Mouse (Mus musculus): Measurements from ENCODE around the gene Lrrc4.
A peak's percentile ranks its signal among the peaks of the same experiment; 100 is the strongest.

Gene Lrrc4

DNA sequence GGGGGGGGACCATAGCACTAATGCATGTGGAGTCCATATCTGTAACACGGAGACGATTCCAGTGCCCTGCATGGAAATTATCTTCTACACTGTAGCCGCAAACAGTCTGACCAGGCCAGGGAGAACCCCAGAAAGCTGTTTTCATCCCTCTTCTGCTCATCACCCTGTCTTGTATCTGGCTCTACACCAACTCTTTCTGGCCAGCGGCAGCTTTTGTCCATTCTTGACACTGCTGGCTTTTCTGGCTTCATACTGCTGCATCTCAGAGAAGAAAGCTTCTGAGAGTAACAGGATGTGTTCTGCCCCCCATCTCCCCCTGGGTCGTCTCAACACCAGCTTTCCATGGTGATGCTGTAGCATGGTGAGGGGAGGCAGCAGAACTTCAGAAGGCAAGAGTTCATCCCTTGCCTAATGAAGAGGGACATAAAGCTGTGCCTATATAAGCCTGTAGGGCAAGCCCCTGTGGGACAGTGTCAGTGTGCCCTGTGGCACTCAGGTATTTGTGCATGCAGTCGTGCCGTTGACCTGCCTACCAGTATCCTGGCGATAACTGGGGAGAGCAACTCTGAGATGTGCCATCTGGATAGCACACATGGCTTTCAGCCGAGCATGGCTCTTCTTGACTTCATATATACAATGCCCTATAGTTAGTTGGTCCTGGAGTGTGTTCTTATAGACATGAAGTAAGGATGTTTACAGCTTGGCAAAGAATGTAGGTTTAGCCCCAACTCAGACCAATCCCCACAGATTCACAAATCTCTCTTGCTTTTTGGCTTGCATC, 111.0 kb downstream of the Lrrc4 start:
- peak; percentile 85 for DNase-seq

DNA sequence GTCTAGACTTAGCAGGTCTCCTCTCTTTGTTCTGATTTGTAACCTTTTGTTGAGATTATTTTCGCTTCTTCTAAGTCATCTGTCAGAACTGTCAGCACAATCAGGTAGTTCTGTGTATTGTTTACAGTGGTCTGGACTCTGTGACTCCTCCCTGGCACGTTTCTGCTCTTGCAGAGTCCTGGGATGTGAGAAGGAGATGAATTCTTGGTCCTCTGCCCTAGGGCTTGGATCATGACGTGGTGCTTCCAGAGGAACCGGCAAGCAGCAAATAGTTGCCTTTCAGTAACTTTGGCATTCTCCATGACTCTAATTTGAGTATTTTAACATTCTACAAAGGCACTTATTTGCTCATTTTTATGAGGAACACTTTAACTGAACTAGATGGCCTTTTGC, 113.7 kb downstream of the Lrrc4 start:
- DNase-seq: peak; percentile 76

DNA sequence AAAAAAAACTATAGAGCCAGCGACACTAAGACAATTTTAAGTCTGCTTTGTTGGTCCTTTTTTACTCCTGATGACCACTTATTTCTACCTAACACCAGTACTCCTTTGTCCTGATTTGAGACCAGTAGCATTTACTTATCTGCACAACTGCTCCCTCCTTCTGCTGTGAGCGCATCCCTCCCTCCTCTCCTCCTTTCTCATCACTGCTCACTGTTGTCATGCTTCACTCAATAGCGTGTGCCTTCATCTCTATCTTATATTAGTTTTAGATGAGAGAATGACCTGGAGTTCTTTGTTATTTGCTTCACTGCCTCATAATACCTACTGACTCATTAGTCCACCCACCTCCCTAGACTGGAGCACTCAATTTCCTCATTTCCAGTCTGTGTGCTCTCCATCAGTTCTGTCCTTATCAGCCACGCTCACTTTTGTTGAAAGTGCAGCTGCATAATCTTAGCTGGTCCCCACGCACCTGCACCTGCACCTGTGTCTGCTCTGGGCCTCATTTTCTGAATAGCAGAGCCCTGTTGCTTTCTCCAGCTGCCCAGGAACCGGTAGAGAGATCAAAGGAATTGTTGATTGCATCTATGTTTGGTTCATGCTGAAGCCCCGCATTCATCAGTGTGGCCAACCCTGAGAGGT, 114.2 kb downstream of the Lrrc4 start:
- DNase-seq: peak; percentile 54

DNA sequence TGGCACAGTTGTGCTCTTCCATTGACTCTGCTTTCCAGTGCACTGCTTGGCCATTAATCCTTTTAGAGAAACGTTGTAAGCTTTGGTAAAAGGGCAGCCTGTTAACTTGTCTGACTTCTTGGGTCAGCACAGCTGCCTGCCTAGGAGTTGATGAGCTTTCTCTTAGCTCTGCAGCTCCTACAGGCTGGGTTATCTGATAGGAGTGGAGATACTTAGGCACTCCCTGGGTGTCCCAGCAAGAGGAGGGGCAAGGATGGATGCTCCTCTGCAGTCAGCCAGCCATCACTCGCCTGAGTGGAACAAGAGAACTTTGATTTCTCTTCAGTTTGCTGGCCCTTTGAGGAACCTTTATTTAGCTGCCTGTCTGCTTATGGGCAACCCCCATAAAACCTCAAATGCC, 121.5 kb downstream of the Lrrc4 start:
- DNase-seq: peak; percentile 56

DNA sequence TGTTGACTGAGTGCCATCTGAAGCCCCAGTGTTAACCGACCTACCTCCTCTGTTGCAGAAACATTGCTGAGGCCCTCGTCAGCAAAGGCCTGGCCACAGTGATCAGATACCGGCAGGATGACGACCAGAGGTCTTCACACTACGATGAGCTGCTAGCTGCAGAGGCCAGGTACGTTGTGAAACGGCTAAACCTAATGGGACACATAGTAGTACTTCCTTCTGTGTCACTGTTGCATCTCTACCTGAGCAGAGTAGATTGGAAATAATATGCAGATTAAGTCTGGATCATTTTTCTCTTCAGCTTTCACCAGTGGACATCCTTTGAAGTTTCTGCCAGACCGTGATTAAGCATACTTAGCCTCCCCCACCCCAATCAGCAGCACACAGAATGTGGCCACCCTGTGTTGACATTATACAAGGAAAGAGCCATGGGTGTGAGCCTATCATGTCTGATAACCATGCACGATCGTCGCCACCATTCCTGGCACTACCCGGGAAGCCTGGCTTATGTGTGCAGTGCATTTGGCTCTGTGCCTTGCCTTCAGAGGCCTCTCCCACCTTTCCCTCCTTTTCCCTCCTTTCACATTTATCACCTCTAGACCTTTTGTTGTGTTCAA, 124.5 kb downstream of the Lrrc4 start:
- DNase-seq: peak; percentile 92

DNA sequence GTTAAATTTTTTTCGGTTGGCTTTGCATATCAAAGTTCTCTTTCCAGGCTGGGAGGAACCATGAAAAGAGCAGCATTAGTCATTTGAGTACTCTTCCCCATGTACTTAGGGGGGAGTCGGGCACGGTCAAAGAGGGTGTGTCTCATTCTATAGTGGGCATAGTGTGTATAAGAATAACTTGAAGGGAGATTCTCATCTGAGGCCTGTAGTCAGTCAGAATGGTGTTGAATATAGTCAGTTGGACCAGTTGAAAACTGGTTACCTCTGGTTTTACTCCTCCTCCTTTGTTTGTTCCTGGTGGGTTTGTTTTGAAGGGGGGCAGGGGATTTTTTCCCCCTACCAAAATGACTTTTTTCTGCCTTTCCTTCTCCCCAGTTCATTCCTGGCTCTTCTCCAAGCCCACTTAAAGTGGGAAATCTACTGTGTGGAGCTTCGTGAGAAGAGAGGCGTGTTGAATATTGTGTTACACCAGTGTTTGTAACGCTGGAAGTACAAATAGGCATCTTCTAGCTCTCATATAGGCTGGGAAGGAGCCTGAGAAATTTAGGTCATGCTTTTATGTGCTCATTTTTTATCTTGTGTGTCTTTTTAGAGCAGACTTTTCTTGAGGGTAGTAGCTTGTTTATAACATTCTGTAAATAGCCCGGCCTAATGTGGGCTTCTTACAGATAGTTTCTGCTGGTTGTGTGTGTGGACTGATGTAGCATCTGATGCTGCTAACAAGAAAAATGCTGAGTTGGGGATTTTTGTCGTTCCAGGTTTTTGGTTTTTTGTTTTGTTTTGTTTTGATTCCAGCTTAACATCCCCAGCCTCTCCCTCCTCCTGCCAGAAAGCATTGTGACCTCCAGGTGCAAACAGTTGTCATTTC, 125.2 kb downstream of the Lrrc4 start:
- peak; percentile 75 for DNase-seq

DNA sequence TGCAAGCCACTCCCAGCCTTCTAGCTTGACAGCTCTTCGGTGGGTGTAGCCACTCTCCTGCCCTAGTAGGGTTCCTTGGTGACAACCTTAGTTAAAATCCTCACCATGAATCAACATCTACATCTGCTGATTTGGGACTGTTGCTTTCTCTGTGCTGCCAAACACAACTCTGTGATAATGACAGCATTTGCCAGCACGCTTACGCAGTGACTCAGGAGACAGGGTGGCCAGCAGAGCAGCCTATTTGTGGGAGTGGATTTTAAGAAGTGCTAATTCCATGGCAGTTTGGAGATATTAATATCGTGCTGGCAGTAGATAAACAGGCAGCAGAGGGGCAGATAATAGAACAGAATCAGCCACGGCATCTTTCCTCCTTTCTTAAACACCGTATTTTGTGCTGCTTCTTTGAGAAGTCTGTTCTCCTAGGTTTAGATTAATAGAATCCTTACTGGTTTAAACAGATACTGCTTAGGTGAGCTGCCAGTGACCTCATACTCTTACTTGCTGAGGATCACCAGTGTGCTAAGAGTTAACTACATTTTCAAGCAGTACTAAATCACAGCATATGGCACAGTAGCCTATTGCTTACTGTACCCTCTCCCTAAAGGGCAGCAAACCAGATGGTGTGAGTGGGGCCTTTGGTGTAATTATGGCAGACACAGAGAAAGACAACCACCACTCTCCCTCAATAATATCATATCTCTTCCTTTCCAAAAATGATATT, 126.0 kb downstream of the Lrrc4 start:
- peak; percentile 92 for DNase-seq

DNA sequence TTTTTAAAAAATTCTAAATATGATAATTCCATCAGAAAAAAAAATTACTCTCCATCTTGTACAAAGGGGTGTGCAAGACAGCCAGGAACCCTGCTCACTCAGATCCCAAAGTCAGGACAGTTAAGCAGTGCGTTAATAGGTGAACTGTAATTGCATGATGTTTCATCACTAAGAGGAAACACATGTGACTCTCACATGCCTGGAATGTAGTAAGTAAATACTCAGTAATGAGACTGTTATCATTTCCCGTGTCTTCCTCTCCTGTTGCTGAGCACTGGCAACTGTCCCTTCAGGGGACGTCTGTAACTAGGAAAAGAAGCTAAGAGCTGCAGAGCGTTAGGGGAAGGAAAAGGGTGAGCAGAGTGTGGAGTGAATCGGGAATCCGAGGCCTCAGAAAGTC, 126.9 kb downstream of the Lrrc4 start:
- DNase-seq: peak; percentile 44

DNA sequence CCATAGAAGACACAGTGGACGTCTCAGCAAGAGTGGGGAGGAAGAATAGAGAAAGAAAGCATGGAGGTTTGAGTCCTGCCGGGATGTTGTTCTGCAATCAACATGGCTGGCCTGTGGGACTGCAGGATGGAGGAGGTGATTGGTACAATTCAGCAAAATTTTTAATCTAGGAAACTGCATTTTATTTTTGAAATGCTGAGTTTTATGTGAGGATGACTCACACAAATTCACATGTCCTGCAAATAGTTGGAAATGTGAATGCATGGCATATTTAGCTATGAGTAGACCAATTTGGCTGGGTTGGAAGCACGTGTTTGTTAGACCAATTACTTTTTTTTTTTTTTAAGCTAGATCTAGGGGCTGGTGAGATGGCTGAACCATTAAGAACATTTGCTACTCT, 134.3 kb downstream of the Lrrc4 start:
- no peak for DNase-seq

DNA sequence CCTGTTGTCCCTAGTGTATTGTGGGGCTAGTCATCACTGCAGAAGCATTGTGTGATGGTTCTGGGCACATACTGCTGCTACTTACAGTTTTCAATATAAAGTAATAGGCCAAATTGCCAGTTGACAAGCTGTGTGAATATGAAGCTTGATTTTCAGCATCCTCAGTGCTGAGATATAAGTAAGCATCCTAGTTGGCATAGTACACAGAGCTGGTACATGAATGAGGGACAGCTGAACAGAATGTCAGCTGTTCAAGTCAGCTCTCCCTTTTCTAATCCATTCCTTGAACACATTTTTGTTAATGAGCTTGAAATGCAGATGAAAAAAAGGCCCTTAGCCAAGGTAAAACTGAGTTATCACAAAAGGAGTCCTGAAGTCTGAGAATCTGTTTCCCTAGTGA, 138.9 kb downstream of the Lrrc4 start:
- no peak for DNase-seq

DNA sequence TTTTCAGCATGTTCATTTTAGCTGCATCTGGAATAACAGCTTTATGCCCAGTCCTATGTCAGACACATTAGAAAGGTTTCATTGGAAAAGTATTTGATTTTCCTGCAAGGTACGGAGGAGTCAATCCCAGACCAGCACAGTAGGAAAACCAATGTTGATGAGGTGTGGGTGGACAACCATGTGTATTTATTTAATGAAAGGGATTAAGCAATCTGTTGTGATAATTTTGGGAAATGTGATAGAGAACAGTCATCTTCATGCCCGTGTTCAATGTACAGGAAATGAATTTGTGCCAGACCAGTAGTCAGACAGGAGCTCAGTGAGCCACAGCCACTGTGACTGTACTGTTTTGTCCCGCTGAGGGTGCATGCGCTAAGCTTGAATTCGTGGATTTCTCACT, 143.8 kb downstream of the Lrrc4 start:
- no peak for DNase-seq

DNA sequence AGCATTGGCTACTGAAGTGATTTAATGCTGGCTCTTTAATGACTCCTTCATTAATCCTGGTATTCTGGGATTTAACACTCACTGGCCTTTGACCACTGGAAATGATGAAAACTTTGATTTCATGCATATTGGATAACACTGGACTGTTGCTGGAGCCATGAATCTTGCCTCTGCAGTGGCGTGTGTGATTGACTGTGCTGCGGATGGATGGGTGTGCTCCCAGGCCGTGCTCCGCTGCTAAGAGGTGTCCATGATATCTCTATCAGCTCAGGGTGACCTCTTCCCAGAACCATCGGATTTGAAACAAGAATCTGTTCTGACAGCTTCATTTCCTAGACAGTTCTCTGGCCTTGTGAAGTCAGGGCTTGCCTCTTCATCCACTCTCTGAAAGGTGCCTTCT, 145.8 kb downstream of the Lrrc4 start:
- DNase-seq: no peak

DNA sequence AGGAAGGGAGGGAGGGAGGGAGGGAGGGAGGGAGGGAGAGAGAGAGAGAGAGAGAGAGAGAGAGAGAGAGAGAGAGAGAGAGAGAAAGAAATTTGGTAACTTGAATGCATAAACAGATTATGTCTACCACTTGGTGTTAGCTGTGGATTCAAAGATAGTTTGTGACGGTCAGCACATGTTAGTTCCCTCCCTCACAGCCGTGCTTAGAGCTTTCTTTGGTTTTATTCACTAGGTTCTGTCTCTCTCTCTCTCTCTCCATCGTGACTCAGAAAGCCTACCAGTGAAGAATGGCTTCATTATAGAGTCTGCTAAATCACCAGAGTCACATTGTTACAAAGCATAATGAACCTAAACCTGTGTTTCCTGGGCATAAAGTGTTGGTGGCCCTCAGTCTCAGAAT, 146.5 kb downstream of the Lrrc4 start:
- DNase-seq: no peak

DNA sequence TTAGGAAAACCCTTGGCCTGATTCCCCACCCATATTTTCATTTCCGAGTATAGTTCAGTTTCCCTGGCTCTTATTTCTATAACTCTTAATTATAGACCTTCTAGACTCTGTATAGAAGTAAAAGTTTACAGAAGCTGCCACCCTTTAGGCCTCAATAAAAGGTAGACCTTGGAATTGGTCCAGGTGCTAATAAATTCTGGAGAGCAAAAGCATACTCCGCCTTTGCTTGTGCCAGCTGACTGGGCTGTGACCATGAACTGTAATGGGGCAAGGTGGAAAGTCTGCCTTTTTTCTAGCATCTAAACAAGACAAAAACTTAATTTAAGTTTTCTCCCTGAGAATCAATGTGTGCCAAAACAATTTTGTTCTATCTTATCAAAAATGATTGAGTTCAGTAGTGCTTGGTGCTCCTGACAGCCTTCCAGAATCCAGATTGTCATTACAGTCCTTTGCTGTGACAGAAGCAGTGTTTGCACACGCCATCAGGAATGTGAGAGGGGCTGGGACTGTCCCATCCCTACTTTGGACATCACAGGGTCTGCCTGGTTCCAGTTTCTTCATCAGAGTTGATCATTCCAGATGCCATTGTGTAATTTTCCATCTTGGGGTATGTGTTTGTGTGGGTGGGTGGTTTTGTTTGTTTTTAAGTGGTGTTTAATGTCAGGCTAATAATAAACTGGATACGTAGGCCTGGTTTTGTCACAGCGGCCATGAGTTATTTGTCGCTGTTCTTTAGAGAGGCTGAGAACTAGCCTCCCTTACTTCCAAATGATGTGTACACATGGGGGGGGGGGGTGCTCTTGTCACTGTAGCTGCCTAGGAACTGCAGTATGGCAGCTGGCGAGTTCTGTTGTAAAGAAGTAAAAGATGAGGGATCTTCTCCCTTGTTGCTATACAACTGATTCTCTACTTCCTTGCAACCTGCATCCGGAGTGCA, 149.8 kb downstream of the Lrrc4 start:
- no peak for DNase-seq

DNA sequence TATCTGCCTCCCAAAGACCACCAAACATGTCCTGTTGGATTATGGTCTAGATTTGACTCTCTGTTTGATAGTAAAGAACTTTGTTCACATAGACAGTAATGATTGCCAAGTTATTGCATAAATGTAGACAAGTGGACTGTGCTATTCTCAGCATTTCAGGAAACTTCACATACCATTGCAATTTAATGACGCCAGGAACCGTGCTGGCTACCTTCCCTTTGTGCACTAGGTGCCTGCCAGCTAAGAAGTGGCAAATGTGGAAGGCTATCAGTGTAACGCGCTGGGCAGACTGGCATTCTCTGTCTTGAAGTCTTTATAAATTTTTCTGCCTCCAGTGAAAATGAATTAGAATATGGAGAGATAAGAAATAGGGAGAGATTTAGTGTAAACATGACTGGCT, 151.0 kb downstream of the Lrrc4 start:
- DNase-seq: peak; percentile 88

DNA sequence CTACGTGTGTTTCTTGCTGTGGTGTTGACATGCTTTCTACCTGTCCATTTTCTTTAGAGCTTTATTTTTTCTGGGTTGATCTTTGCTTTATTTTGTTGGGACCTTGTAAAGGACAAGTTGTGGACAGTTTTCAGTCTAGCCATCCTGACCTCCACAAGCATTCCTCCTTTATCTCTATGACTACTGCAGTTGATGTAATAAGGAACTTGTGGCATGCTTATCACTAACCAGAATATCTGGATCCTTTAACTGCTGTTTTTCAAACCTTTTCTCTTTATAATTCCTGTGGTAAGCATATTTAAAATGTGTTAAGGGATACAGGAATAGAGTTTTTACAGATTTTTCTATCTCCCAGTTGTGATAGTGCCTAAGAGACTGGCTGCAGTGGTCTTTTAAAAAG, 152.7 kb downstream of the Lrrc4 start:
- DNase-seq: no peak

DNA sequence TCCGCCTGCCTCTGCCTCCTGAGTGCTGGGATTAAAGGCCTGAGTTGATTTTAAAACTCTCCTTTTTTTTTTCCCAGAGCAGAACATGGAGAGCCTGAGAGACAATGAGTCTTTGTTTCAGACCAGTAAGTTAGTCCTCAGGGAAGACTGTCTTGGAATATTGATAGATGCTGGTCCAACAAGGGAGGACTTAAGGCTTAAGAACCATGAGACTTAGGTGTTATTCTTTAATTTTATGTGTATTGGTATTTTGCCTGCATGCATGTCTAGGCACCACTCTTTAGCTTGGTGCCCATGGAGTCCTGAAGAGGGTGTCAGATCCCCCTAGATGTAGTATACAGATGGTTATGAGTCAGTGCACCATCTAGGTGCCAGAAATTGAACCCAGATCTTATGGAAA, 156.9 kb downstream of the Lrrc4 start:
- DNase-seq: no peak

DNA sequence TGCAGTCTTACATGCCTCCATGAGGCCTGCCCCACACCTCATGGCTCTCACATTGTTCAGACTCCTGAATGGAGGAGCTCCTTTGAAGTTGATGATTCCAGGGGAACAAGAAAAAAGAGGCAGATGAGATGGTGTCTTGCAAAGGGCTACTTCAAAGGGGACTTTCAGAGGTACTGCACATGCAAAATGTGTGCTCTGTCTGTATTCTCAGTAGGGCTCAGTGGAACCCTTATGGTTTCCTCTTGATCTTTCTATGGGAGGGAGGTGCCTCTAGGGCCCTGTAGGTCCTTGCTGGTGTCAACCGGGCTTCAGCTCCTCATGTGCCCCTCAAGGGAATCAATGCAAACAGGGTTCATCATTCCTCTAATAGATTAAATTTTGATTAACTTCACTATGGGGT, 159.2 kb downstream of the Lrrc4 start:
- no peak for DNase-seq

DNA sequence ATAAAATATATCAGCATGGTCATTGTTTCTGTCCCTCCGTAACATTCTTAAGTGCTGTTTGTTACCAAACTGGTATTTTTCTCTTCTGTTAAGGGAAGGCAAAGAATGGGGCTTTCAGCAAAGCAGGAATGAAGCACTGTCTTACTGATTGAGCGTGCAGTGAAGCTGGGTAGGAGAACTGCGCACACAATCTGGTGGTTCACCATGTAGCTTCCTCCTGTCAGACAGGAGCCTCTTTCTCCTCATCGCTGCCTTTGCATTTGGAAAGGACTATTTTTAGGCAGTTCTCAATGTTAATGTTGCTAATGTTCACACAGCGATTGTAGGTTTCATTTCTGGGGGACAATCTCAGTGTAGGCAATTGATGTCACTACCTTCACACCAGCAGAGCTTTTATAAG, 162.3 kb downstream of the Lrrc4 start:
- DNase-seq: peak; percentile 67

DNA sequence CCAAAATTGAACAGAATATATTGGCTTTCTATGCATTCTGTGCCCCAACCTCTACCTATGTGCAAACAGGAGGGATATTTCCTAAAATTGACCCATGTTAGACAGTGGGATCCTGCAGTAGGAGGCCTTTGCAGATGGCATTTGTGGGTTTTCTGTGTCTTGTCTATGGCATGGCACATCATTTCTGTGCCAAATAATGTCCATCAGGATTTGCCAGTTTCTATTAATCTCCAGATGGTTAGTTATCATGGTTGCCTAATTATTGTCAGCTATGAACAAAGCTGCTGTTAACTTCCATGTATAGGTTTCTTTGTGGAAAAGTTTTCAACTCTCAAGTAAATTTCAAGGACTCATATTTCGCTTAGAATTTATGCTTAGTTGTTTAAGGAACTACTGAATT, 164.0 kb downstream of the Lrrc4 start:
- no peak for DNase-seq

DNA sequence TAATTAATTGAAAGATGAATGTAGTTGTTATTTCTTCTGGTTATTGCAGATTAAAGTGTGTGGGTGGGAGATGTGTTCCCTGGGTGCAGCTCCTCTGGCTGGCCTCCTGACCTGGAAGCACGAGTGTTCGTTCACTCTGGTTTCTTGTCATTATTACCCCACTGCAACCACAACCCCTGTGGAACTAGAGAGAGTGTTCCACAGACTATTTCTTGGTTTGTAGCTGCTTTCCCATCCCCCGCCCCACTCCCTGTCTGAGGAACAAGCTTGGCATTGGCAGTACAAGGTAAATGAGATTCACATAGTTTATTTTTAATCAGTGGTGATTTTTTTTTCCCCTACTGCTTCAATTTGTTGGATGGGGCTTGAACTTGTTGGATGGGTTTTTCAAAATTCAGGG, 166.8 kb downstream of the Lrrc4 start:
- DNase-seq: peak; percentile 29

DNA sequence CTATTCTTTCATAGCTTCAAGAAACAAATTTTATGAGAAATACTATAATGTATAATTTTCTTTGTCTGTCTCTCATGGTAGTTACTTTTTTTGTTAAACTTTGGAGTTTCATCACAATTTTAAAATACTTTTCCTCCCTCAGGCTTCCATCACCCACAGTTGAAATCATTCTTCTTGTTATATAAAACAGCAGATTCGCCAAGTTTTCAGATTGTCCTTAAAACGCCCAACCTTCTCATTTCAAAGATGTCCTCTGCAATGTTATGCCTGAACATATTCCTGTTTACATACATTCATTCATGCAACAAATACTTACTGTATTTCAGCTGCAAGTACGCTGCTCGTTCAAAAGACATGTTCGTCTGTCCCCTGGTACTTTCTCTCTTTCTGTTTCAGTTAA, 167.9 kb downstream of the Lrrc4 start:
- DNase-seq: no peak

Data from heart, adult 11 months (tissue).